Mouse (Mus musculus) bone marrow, adult 2 months (tissue): ENCODE results near the gene Gm4969.

Experiments
- CTCF ChIP-seq: fragments of 200-500 bp; IDR thresholded peaks from 2 replicates; pipeline ENCODE4 v1.5.1; 2011; ENCODE audit warnings: low read length, control low read depth; ENCODE audit not compliant: control insufficient read depth, insufficient read depth
- POLR2A ChIP-seq: fragments of 200-500 bp; IDR thresholded peaks from 2 replicates; pipeline ENCODE4 v1.6.1; 2011; ENCODE audit warnings: low read depth, mild to moderate bottlenecking, control low read depth, low read length, borderline replicate concordance; ENCODE audit not compliant: control insufficient read depth

GRCm38 (mm10) chr7:19130657-19131056 is 12.5 kb upstream of the Gm4969 start:
- TF ChIP-seq POLR2A (no peak), CTCF (no peak)
